Mouse (Mus musculus): ENCODE measurements around the gene Gm21721. TPM values are rescaled to one million over a fixed set of nuclear protein-coding genes. Genes with fewer than 3 reads are reported as not detected.
"Not testable (repeated sequence)": the region's sequence is repeated elsewhere in the genome, so short reads cannot be mapped to it uniquely, and the experiment has no call there.

Gm21721 gene
- total RNA-seq (2012; rRNA removed) (not detected in 2 replicates), total RNA-seq (2014; rRNA removed) (not detected in 2 replicates), polyA plus RNA-seq (2012; ENCODE audit: insufficient read length, low read depth) (not detected in 2 replicates)

GRCm38 (mm10) chrY:9202090-9202489 lies at the start of gene Gm21721:
Gene Gm21721, minus strand, starts transcription at chrY:9202190.
- H3K4me3 ChIP-seq (replicated peaks in 1 of 3; ENCODE audit: low read depth in 2 of 3, low read length in 2 of 3, poor library complexity in 1 of 3); H3K79me2 ChIP-seq (replicated peaks; ENCODE audit: control insufficient read depth, extremely low read depth, insufficient read depth, poor library complexity, severe bottlenecking); H3K36me3 ChIP-seq (replicated peaks in 1 of 2; ENCODE audit: control insufficient read depth in 1 of 2, insufficient read depth in 1 of 2, low read length in 1 of 2); H3K9ac ChIP-seq (ENCODE audit: insufficient read depth, low read depth); in situ Hi-C loops (cut with MboI; ENCODE audit: low pct_ligation_motif_present, low pct_unique_long_range_greater_than_20kb, low sequenced_read_pairs); H3K9me3 ChIP-seq (replicated peaks; ENCODE audit: low read length); H3K27ac ChIP-seq (ENCODE audit: insufficient read depth, low read depth); DNase-seq (ENCODE audit: extremely low read depth); H3K4me1 ChIP-seq (ENCODE audit: control insufficient read depth in 1 of 2, insufficient read depth in 2 of 2); H3K27me3 ChIP-seq (replicated peaks); H3K4me2 ChIP-seq (ENCODE audit: insufficient read depth, low read depth, poor library complexity, severe bottlenecking); dilution Hi-C loops (cut with MboI; ENCODE audit: extremely low pct_ligation_motif_present, extremely low pct_unique_long_range_greater_than_20kb, low sequenced_read_pairs): not testable (repeated sequence)

Other genes with a start within 250 kb of the Gm21721 start
- not detected in 2 replicates for gene Gm21292, start 68.3 kb downstream of the Gm21721 start, total RNA-seq (2012; rRNA removed)
- gene Gm21292, start 68.3 kb downstream of the Gm21721 start, total RNA-seq (2014; rRNA removed) = not detected in 2 replicates
- not detected in 2 replicates for gene Gm21292, start 68.3 kb downstream of the Gm21721 start, polyA plus RNA-seq (2012; ENCODE audit: insufficient read length, low read depth)
- not detected in 2 replicates for gene Gm21812, start 145.0 kb upstream of the Gm21721 start, total RNA-seq (2012; rRNA removed)
- not detected in 2 replicates for gene Gm21812, start 145.0 kb upstream of the Gm21721 start, total RNA-seq (2014; rRNA removed)
- not detected in 2 replicates for gene Gm21812, start 145.0 kb upstream of the Gm21721 start, polyA plus RNA-seq (2012; ENCODE audit: insufficient read length, low read depth)
- gene Gm21874, start 214.0 kb upstream of the Gm21721 start, total RNA-seq (2012; rRNA removed) = not detected in 2 replicates
- not detected in 2 replicates for gene Gm21874, start 214.0 kb upstream of the Gm21721 start, total RNA-seq (2014; rRNA removed)
- not detected in 2 replicates for gene Gm21874, start 214.0 kb upstream of the Gm21721 start, polyA plus RNA-seq (2012; ENCODE audit: insufficient read length, low read depth)

Data from CH12.LX (cell line).